In genomic region chr3:110022783-110023599, GRCm38 (mm10) we compare ENCODE assay signal across 14 mouse cellular contexts.
DNase-seq lines count a peak whose midpoint lies in the region; ATAC-seq and TF ChIP-seq lines count a peak whose summit lies in the region.
"Had no signal": no experiment of that assay in that cellular context is flagged by ENCODE, and none has a peak within 500 bp of the region (broad histone marks: within the 10 kb centered on the region; RNA-seq: fewer than 3 reads in every experiment).

No protein-coding gene starts in this region.

- TF ChIP-seq CTCF in midbrain, postnatal 0 days (IDR thresholded peaks at IDR 0.05) = no peak
- TF ChIP-seq CTCF in stomach, postnatal 0 days (IDR thresholded peaks at IDR 0.05; ENCODE audit: low read depth) = no peak

- H3K9me3 ChIP-seq in heart, embryonic 16.5 days (replicated peaks; ENCODE audit: control insufficient read depth, low read length) = no peaks in the 10 kb centered on the region
- H3K9me3 ChIP-seq in midbrain, embryonic 16.5 days (replicated peaks; ENCODE audit: control insufficient read depth, low read length, poor library complexity, severe bottlenecking) = no peaks in the 10 kb centered on the region
- no peaks in the 10 kb centered on the region for H3K9me3 ChIP-seq in midbrain, postnatal 0 days (ENCODE audit: low read length)
- no peaks in the 10 kb centered on the region for H3K9me3 ChIP-seq in stomach, postnatal 0 days (ENCODE audit: control insufficient read depth, low read length)

- no peaks in the 10 kb centered on the region for H3K36me3 ChIP-seq in heart, embryonic 16.5 days (ENCODE audit: control insufficient read depth, insufficient read depth)
- H3K36me3 ChIP-seq in midbrain, embryonic 16.5 days (ENCODE audit: control insufficient read depth, insufficient read depth, low read length) = no peaks in the 10 kb centered on the region
- H3K36me3 ChIP-seq in midbrain, postnatal 0 days (ENCODE audit: insufficient read depth, low read length) = no peaks in the 10 kb centered on the region
- H3K36me3 ChIP-seq in stomach, postnatal 0 days (ENCODE audit: control insufficient read depth, insufficient read depth, low read length) = no peaks in the 10 kb centered on the region

- H3K9ac ChIP-seq in heart, embryonic 16.5 days (ENCODE audit: low read length) = no peak overlapping the region
- no peak overlapping the region for H3K9ac ChIP-seq in midbrain, embryonic 16.5 days (ENCODE audit: low read depth, low read length)
- no peak overlapping the region for H3K9ac ChIP-seq in midbrain, postnatal 0 days (replicated peaks; ENCODE audit: low read length, poor library complexity, severe bottlenecking)
- H3K9ac ChIP-seq in stomach, postnatal 0 days (ENCODE audit: low read length) = no peak overlapping the region

- intact Hi-C loops in heart, postnatal 36 days (cut with DNase I) = no loop called here

- H3K4me3 ChIP-seq in heart, embryonic 16.5 days (ENCODE audit: low read length) = no peak overlapping the region
- H3K4me3 ChIP-seq in midbrain, embryonic 16.5 days (ENCODE audit: low read depth, low read length) = no peak overlapping the region
- no peak overlapping the region for H3K4me3 ChIP-seq in midbrain, postnatal 0 days (ENCODE audit: low read depth, low read length)
- no peak overlapping the region for H3K4me3 ChIP-seq in stomach, postnatal 0 days (ENCODE audit: low read depth, low read length)

- no peaks in the 10 kb centered on the region for H3K4me1 ChIP-seq in heart, embryonic 16.5 days (ENCODE audit: control insufficient read depth, insufficient read depth, low read length)
- H3K4me1 ChIP-seq in midbrain, embryonic 16.5 days (ENCODE audit: control insufficient read depth, insufficient read depth, low read length) = peaks cover 4% of the 10 kb centered on the region; the same call in 1 of the 2 replicates
- H3K4me1 ChIP-seq in midbrain, postnatal 0 days (ENCODE audit: insufficient read depth, low read length) = no peaks in the 10 kb centered on the region
- no peaks in the 10 kb centered on the region for H3K4me1 ChIP-seq in stomach, postnatal 0 days (replicated peaks; ENCODE audit: control insufficient read depth, insufficient read depth)

- WGBS in heart, embryonic 16.5 days = 27% methylated on average over 18 of the region's 18 CpGs
- WGBS in midbrain, embryonic 16.5 days = 53% methylated on average over 18 of the region's 18 CpGs
- 50% methylated on average over 18 of the region's 18 CpGs for WGBS in midbrain, postnatal 0 days
- WGBS in stomach, postnatal 0 days = 14% methylated on average over 18 of the region's 18 CpGs

- TF ChIP-seq EP300 in stomach, postnatal 0 days (optimal IDR thresholded peaks at IDR 0.05) = no peak

- H3K27me3 ChIP-seq in heart, embryonic 16.5 days (ENCODE audit: control insufficient read depth, insufficient read depth, low read length) = no peaks in the 10 kb centered on the region
- H3K27me3 ChIP-seq in midbrain, embryonic 16.5 days (ENCODE audit: control insufficient read depth, insufficient read depth, low read depth, low read length) = no peaks in the 10 kb centered on the region
- no peaks in the 10 kb centered on the region for H3K27me3 ChIP-seq in midbrain, postnatal 0 days (ENCODE audit: insufficient read depth, low read length)
- no peaks in the 10 kb centered on the region for H3K27me3 ChIP-seq in stomach, postnatal 0 days (ENCODE audit: control insufficient read depth, insufficient read depth, low read length)

- H3K4me2 ChIP-seq in heart, embryonic 16.5 days (ENCODE audit: low read depth, low read length) = peak overlapping the region; percentile 10; the same call in 1 of the 2 replicates
- H3K4me2 ChIP-seq in midbrain, embryonic 16.5 days (ENCODE audit: low read length) = no peak overlapping the region
- no peak overlapping the region for H3K4me2 ChIP-seq in midbrain, postnatal 0 days (ENCODE audit: low read depth, low read length, poor library complexity, severe bottlenecking)
- peak overlapping the region; percentile 26 for H3K4me2 ChIP-seq in stomach, postnatal 0 days (replicated peaks; ENCODE audit: low read depth)
- H3K4me2 ChIP-seq: liver, embryonic 11.5 days had no signal

- ATAC-seq in heart, embryonic 16.5 days (replicated peaks; ENCODE audit: extremely low read depth, insufficient read depth, low FRiP score) = no peak
- ATAC-seq in midbrain, embryonic 16.5 days = 0 out of 2 replicates have a peak, but pooled peaks have one; percentile 14
- no peak for ATAC-seq in midbrain, postnatal 0 days (ENCODE audit: low FRiP score)
- ATAC-seq in stomach, postnatal 0 days (ENCODE audit: low FRiP score, low TSS enrichment) = no peak

- no peak for DNase-seq in heart, postnatal 36 days
- no peak for DNase-seq in midbrain, postnatal 0 days (ENCODE audit: low spot score)
- peak; percentile 18 for DNase-seq in hindlimb bud, embryonic 11.5 days (ENCODE audit: extremely low spot score, low read depth, low spot score)
- DNase-seq in stomach, postnatal 0 days (ENCODE audit: low spot score) = no peak
- DNase-seq in cerebellum, postnatal 10 days = no peak
- no peak for DNase-seq in thymus, adult 18-20 months
- DNase-seq: adrenal gland, postnatal 14 days; cerebellum, adult 18-20 months; gastrocnemius, postnatal 36 days; kidney, adult 18-20 months; lung, postnatal 14 days had no signal

- no peak overlapping the region for H3K27ac ChIP-seq in heart, embryonic 16.5 days (ENCODE audit: low read length)
- H3K27ac ChIP-seq in midbrain, embryonic 16.5 days (ENCODE audit: low read length) = no peak overlapping the region
- H3K27ac ChIP-seq in midbrain, postnatal 0 days (ENCODE audit: low read depth, low read length) = no peak overlapping the region
- H3K27ac ChIP-seq in stomach, postnatal 0 days (replicated peaks) = no peak overlapping the region

Comparison
In these comparisons a context has a peak if more than half of its experiments do, and no peak if none do; other contexts are left out.
1. H3K4me2 ChIP-seq: peak in heart, embryonic 16.5 days (single experiment) and stomach, postnatal 0 days (single experiment); none in midbrain, embryonic 16.5 days (single experiment) and midbrain, postnatal 0 days (single experiment).